Mouse (Mus musculus) spleen, adult 2 months (tissue): Measurements from ENCODE around the gene Ankub1. TPM values are rescaled to one million over a fixed set of nuclear protein-coding genes. Genes with fewer than 3 reads are reported as not detected.

Source experiments
- DNase-seq, 2 experiments: peaks; one replicate each; pipeline versions ENCODE4 v3.0.0 to v3.0.0-alpha.2; 2012 to 2021; ENCODE audit warnings: low spot score in 2 of 2, low read depth in 1 of 2
- H3K27ac ChIP-seq: fragments of 200-500 bp; 2 replicates; pipeline ENCODE4 v1.5.1; 2012; ENCODE audit warnings: low read length, inconsistent platforms; ENCODE audit not compliant: insufficient read depth
- H3K27me3 ChIP-seq: fragments of 200-500 bp; 2 replicates; pipeline ENCODE4 v1.6.1; 2012; ENCODE audit warnings: mild to moderate bottlenecking, moderate library complexity, low read length, inconsistent platforms; ENCODE audit not compliant: control insufficient read depth, insufficient read depth
- H3K36me3 ChIP-seq: fragments of 200-500 bp; 2 replicates; pipeline ENCODE4 v1.6.1; 2012; ENCODE audit warnings: mild to moderate bottlenecking, low read length, inconsistent platforms; ENCODE audit not compliant: control insufficient read depth, insufficient read depth
- H3K4me1 ChIP-seq: fragments of 200-500 bp; 2 replicates; pipeline ENCODE4 v1.6.1; 2011; ENCODE audit warnings: inconsistent platforms; ENCODE audit not compliant: control insufficient read depth, insufficient read depth, insufficient read length
- H3K4me3 ChIP-seq: fragments of 200-500 bp; 2 replicates; pipeline ENCODE4 v1.5.1; 2011; ENCODE audit warnings: mild to moderate bottlenecking, inconsistent platforms; ENCODE audit not compliant: insufficient read depth, insufficient read length; ENCODE audit errors: extremely low read depth
- CTCF ChIP-seq: fragments of 200-500 bp; IDR thresholded peaks from 2 replicates; pipeline ENCODE4 v1.5.1; 2011; ENCODE audit warnings: mild to moderate bottlenecking, inconsistent platforms; ENCODE audit not compliant: insufficient read depth, insufficient read length, insufficient replicate concordance; ENCODE audit errors: extremely low read depth
- POLR2A ChIP-seq: fragments of 200-500 bp; IDR thresholded peaks from 2 replicates; pipeline ENCODE4 v1.6.1; 2011; ENCODE audit warnings: low read depth, low read length, inconsistent platforms
- WGBS: fragments of 180-500 bp; shearing (Covaris S2); methylation state at CpG from one replicate; pipeline ENCODE4 v1.1.7; 2018; 5-methylcytosine and 5-hydroxymethylcytosine counted together
- polyA plus RNA-seq: library from polyadenylated mRNA; depleted of rRNA; stranded (reverse); fragments of >200 nt; gene quantifications from 2 replicates; pipeline ENCODE4 v1.2.3, GENCODE M21; 2012; rRNA removed

The Ankub1 gene
- polyA plus RNA-seq, 1 experiment = not detected

GRCm38 (mm10) chr3:57619718-57620117 lies 72.9 kb downstream of the Ankub1 start:
- Histone ChIP-seq H3K36me3 (no peaks in the 10 kb centered on the region), H3K27ac (no peak overlapping the region), H3K27me3 (no peaks in the 10 kb centered on the region), H3K4me3 (no peak overlapping the region), H3K4me1 (no peaks in the 10 kb centered on the region)
- no peak for DNase-seq
- 73% methylated on average over 4 of the region's 4 CpGs for WGBS
- TF ChIP-seq CTCF (no peak), POLR2A (no peak)

GRCm38 (mm10) chr3:57615652-57616051 lies 76.9 kb downstream of the Ankub1 start:
- DNase-seq = no peak
- H3K27ac ChIP-seq = no peak overlapping the region
- H3K36me3 ChIP-seq = no peaks in the 10 kb centered on the region
- no peak for TF ChIP-seq POLR2A
- TF ChIP-seq CTCF = no peak
- no peaks in the 10 kb centered on the region for H3K4me1 ChIP-seq
- H3K27me3 ChIP-seq = no peaks in the 10 kb centered on the region
- no peak overlapping the region for H3K4me3 ChIP-seq
- 88% methylated on average over 4 of the region's 4 CpGs for WGBS

GRCm38 (mm10) chr3:57612430-57612997 lies 80.1 kb downstream of the Ankub1 start:
- DNase-seq = no peak
- Histone ChIP-seq H3K36me3 (no peaks in the 10 kb centered on the region), H3K27me3 (no peaks in the 10 kb centered on the region), H3K4me3 (no peak overlapping the region), H3K4me1 (no peaks in the 10 kb centered on the region), H3K27ac (no peak overlapping the region)
- 68% methylated on average over 3 of the region's 3 CpGs for WGBS
- TF ChIP-seq POLR2A (no peak), CTCF (no peak)

GRCm38 (mm10) chr3:57611776-57612175 lies 80.8 kb downstream of the Ankub1 start:
- H3K27me3 ChIP-seq = no peaks in the 10 kb centered on the region
- no peak overlapping the region for H3K27ac ChIP-seq
- DNase-seq = no peak
- TF ChIP-seq POLR2A (no peak), CTCF (no peak)
- H3K36me3 ChIP-seq = no peaks in the 10 kb centered on the region
- 32% methylated on average over 7 of the region's 7 CpGs for WGBS
- H3K4me1 ChIP-seq = no peaks in the 10 kb centered on the region
- no peak overlapping the region for H3K4me3 ChIP-seq

Other genes starting within 250 kb of the Ankub1 start
- 3.8 and 4.5 TPM in 2 replicates for gene Wwtr1, start 116.9 kb downstream of the Ankub1 start, polyA plus RNA-seq
- gene Commd2, start 41.1 kb downstream of the Ankub1 start, polyA plus RNA-seq = 10.4 and 11.5 TPM in 2 replicates
- gene Rnf13, start 43.3 kb upstream of the Ankub1 start, polyA plus RNA-seq = 20.7 and 28.1 TPM in 2 replicates
- 1.8 and 2.5 TPM in 2 replicates for gene Pfn2, start 155.3 kb upstream of the Ankub1 start, polyA plus RNA-seq